In genomic region chr1:132739077-132739521, GRCm38 (mm10) we compare ENCODE assay signal across 9 mouse cellular contexts. TPM values are rescaled to one million over a fixed set of nuclear protein-coding genes. Genes with fewer than 3 reads are reported as not detected.
DNase-seq lines count a peak whose midpoint lies in the region; ATAC-seq lines count a peak whose summit lies in the region.
"Had no signal": no experiment of that assay in that cellular context is flagged by ENCODE, and none has a peak within 500 bp of the region (broad histone marks: within the 10 kb centered on the region; RNA-seq: fewer than 3 reads in every experiment).

No protein-coding gene starts in this region.

- under 1% methylated on average over 11 of the region's 11 CpGs for WGBS in embryonic facial prominence, embryonic 13.5 days
- under 1% methylated on average over 11 of the region's 11 CpGs for WGBS in neural tube, embryonic 12.5 days

- H3K27me3 ChIP-seq in embryonic facial prominence, embryonic 13.5 days: peaks cover 79% of the 10 kb centered on the region
- H3K27me3 ChIP-seq in neural tube, embryonic 12.5 days (replicated peaks): no peaks in the 10 kb centered on the region; the same call in 1 of the 2 replicates

- DNase-seq in adrenal gland, postnatal 14 days: peak; percentile 8
- DNase-seq in adrenal gland, postnatal 36 days: no peak
- DNase-seq in layer of hippocampus, adult 18-20 months (ENCODE audit: low spot score in 2 of 2): peak; percentile 69 to 80
- DNase-seq in gastrocnemius, adult 18-20 months (ENCODE audit: low spot score): no peak
- no peak for DNase-seq in gastrocnemius, adult 8-10 months (ENCODE audit: low spot score in 2 of 2)

- H3K9me3 ChIP-seq in embryonic facial prominence, embryonic 13.5 days: no peaks in the 10 kb centered on the region
- H3K9me3 ChIP-seq in neural tube, embryonic 12.5 days: no peaks in the 10 kb centered on the region
- H3K9me3 ChIP-seq: limb, embryonic 15.5 days had no signal

- peaks cover 16% of the 10 kb centered on the region; the same call in 1 of the 2 replicates for H3K4me1 ChIP-seq in embryonic facial prominence, embryonic 13.5 days
- H3K4me1 ChIP-seq in neural tube, embryonic 12.5 days: peaks cover 69% of the 10 kb centered on the region

- no peak for ATAC-seq in embryonic facial prominence, embryonic 13.5 days (ENCODE audit: insufficient number of reproducible peaks, insufficient read depth, low FRiP score, low TSS enrichment, low read depth)
- peak; percentile 50 for ATAC-seq in neural tube, embryonic 12.5 days (ENCODE audit: low FRiP score, low read depth)
- no peak for ATAC-seq in megakaryocyte-erythroid progenitor cell, adult 5-6 weeks (replicated peaks; ENCODE audit: low FRiP score, low TSS enrichment, poor library complexity, severe bottlenecking)

- H3K4me2 ChIP-seq in embryonic facial prominence, embryonic 13.5 days: peak overlapping the region; percentile 37
- peak overlapping the region; percentile 68 for H3K4me2 ChIP-seq in neural tube, embryonic 12.5 days (replicated peaks)
- H3K4me2 ChIP-seq: limb, embryonic 15.5 days had no signal

- no peak overlapping the region for H3K9ac ChIP-seq in embryonic facial prominence, embryonic 13.5 days
- peak overlapping the region; percentile 77 for H3K9ac ChIP-seq in neural tube, embryonic 12.5 days
- H3K9ac ChIP-seq: limb, embryonic 15.5 days had no signal

- no peak overlapping the region for H3K4me3 ChIP-seq in embryonic facial prominence, embryonic 13.5 days
- H3K4me3 ChIP-seq in neural tube, embryonic 12.5 days: peak overlapping the region; percentile 57
- H3K4me3 ChIP-seq: limb, embryonic 15.5 days had no signal

- no peak overlapping the region for H3K27ac ChIP-seq in embryonic facial prominence, embryonic 13.5 days
- H3K27ac ChIP-seq in neural tube, embryonic 12.5 days: peak overlapping the region; percentile 66; the same call in 1 of the 2 replicates
- H3K27ac ChIP-seq: limb, embryonic 15.5 days had no signal

- H3K36me3 ChIP-seq in embryonic facial prominence, embryonic 13.5 days: no peaks in the 10 kb centered on the region
- H3K36me3 ChIP-seq in neural tube, embryonic 12.5 days: no peaks in the 10 kb centered on the region
- H3K36me3 ChIP-seq: limb, embryonic 15.5 days had no signal

RNA-seq across cellular contexts. Expression of gene Nfasc, which starts 2.5 kb away (rescaled TPM):
- 4.2 and 5.1 TPM in 2 replicates for total RNA-seq in adrenal gland, postnatal 14 days (2021)
- total RNA-seq in adrenal gland, postnatal 36 days (2021): 1 to 10 TPM; 2.7 to 5.0 TPM
- 1.7 and 2.9 TPM in 2 replicates for polyA plus RNA-seq in embryonic facial prominence, embryonic 13.5 days (2015; fragmentation: Nextera tagmentation; extraction: Ambion mirVana)
- total RNA-seq in layer of hippocampus, adult 18-20 months (2021): 100 to 1,000 TPM; 139 to 143 TPM
- polyA plus RNA-seq in neural tube, embryonic 12.5 days (2016; fragmentation: Nextera tagmentation; extraction: Ambion mirVana): 37.3 and 42.3 TPM in 2 replicates
- total RNA-seq in gastrocnemius, adult 18-20 months (2021): under 1 TPM; 0.26 to 0.32 TPM
- total RNA-seq in megakaryocyte-erythroid progenitor cell, adult 5-6 weeks (2014; fragmentation: Nextera tagmentation): 0.02 TPM in 1 of 2 replicates, not detected in the other
- not detected in 2 replicates for total RNA-seq in megakaryocyte-erythroid progenitor cell, adult 5-6 weeks (2017)
- under 1 TPM; 0.10 to 0.72 (median 0.22) TPM for total RNA-seq in gastrocnemius, adult 8-10 months (2022)

Comparison
In these comparisons a context has a peak if more than half of its experiments do, and no peak if none do; other contexts are left out.
1. DNase-seq: peak in adrenal gland, postnatal 14 days (single experiment) and layer of hippocampus, adult 18-20 months (2 of 2); none in adrenal gland, postnatal 36 days (0 of 2), gastrocnemius, adult 18-20 months (single experiment) and gastrocnemius, adult 8-10 months (0 of 2).
2. RNA of gene Nfasc, which starts 2.5 kb away (total RNA-seq): 139 to 143 TPM in layer of hippocampus, adult 18-20 months; 2.7 to 5.0 TPM in adrenal gland, postnatal 36 days, 4.2 to 5.1 TPM in adrenal gland, postnatal 14 days, 0.26 to 0.32 TPM in gastrocnemius, adult 18-20 months, 0.10 to 0.72 TPM in gastrocnemius, adult 8-10 months and 0.02 TPM in megakaryocyte-erythroid progenitor cell, adult 5-6 weeks; every median in the first group is over 10 times any median in the second.